Mouse (Mus musculus) myocyte (in vitro differentiated cells): ENCODE data around the gene Apoa4. TPM values are rescaled to one million over a fixed set of nuclear protein-coding genes. Genes with fewer than 3 reads are reported as not detected.

ENCODE experiments used
- H3K27me3 ChIP-seq: one replicate; pipeline ENCODE4 v1.6.1; 2011; ENCODE audit not compliant: control insufficient read depth, insufficient read depth, insufficient read length
- H3K36me3 ChIP-seq: one replicate; pipeline ENCODE4 v1.6.1; 2011; ENCODE audit not compliant: control insufficient read depth, insufficient read depth
- H3K4me2 ChIP-seq: one replicate; pipeline ENCODE4 v1.6.1; 2011; ENCODE audit warnings: low read depth, control low read depth
- H3K4me3 ChIP-seq: one replicate; pipeline ENCODE4 v1.5.1; 2011; ENCODE audit warnings: mild to moderate bottlenecking, control low read depth, moderate library complexity
- H3K79me2 ChIP-seq: one replicate; pipeline ENCODE4 v1.6.1; 2011; ENCODE audit not compliant: control insufficient read depth, insufficient read depth
- H3ac ChIP-seq: one replicate; pipeline ENCODE4 v1.6.1; 2011; ENCODE audit not compliant: control insufficient read depth, insufficient read length
- CEBPB ChIP-seq: IDR thresholded peaks from 2 replicates; pipeline ENCODE4 v1.6.1; 2011; ENCODE audit warnings: mild to moderate bottlenecking, moderate library complexity; ENCODE audit not compliant: poor library complexity, insufficient read depth, severe bottlenecking
- E2F4 ChIP-seq: IDR thresholded peaks from one replicate; pipeline ENCODE4 v1.6.1; 2011; ENCODE audit warnings: mild to moderate bottlenecking, control low read depth, moderate library complexity; ENCODE audit not compliant: insufficient read depth
- MAX ChIP-seq: IDR thresholded peaks from one replicate; pipeline ENCODE4 v1.6.1; 2011; ENCODE audit warnings: low read depth, mild to moderate bottlenecking, control low read depth
- MYOD1 ChIP-seq, 3 experiments: IDR thresholded peaks; one replicate each; pipeline ENCODE4 v1.6.1; 2011; ENCODE audit warnings: control low read depth in 2 of 3, low read depth in 2 of 3, mild to moderate bottlenecking in 2 of 3, moderate library complexity in 1 of 3; ENCODE audit not compliant: insufficient read length in 2 of 3, control insufficient read depth in 1 of 3
- MYOG ChIP-seq, 3 experiments: IDR thresholded peaks; one replicate each; pipeline ENCODE4 v1.6.1; 2011; ENCODE audit warnings: control low read depth in 2 of 3, low read depth in 2 of 3, mild to moderate bottlenecking in 2 of 3; ENCODE audit not compliant: insufficient read length in 2 of 3, control insufficient read depth in 1 of 3, insufficient read depth in 1 of 3
- POLR2A ChIP-seq: IDR thresholded peaks from one replicate; pipeline ENCODE4 v1.6.1; 2011; ENCODE audit warnings: low read depth, mild to moderate bottlenecking, control low read depth, moderate library complexity; ENCODE audit not compliant: insufficient read length
- POLR2AphosphoS2 ChIP-seq: IDR thresholded peaks from one replicate; pipeline ENCODE4 v1.6.1; 2011; ENCODE audit warnings: low read depth, control low read depth; ENCODE audit not compliant: insufficient read length
- REST ChIP-seq: IDR thresholded peaks from one replicate; pipeline ENCODE4 v1.6.1; 2011; ENCODE audit warnings: mild to moderate bottlenecking, control low read depth, moderate library complexity; ENCODE audit not compliant: insufficient read depth, insufficient read length
- SRF ChIP-seq: IDR thresholded peaks from one replicate; pipeline ENCODE4 v1.6.1; 2011; ENCODE audit warnings: low read depth; ENCODE audit not compliant: control insufficient read depth, insufficient read length
- TCF12 ChIP-seq: IDR thresholded peaks from one replicate; pipeline ENCODE4 v1.6.1; 2011; ENCODE audit warnings: mild to moderate bottlenecking, control low read depth; ENCODE audit not compliant: poor library complexity, insufficient read depth, severe bottlenecking
- TCF3 ChIP-seq: IDR thresholded peaks from one replicate; pipeline ENCODE4 v1.6.1; 2011; ENCODE audit warnings: low read depth, control low read depth; ENCODE audit not compliant: insufficient read length
- USF1 ChIP-seq: IDR thresholded peaks from one replicate; pipeline ENCODE4 v1.6.1; 2011; ENCODE audit warnings: low read depth, mild to moderate bottlenecking, control low read depth, moderate library complexity
- polyA plus RNA-seq: library from polyadenylated mRNA; unstranded; fragments of >200 nt; fragmentation: generic; extraction: Trizol; gene quantifications from one replicate; pipeline ENCODE4 v1.2.1, GENCODE M21; 2012; ENCODE audit warnings: missing spikeins

The Apoa4 gene
- polyA plus RNA-seq, 1 experiment: not detected

- no peak overlapping the region for H3ac ChIP-seq
- no peaks in the 10 kb centered on the region for H3K79me2 ChIP-seq
- TF ChIP-seq MAX (no peak), SRF (no peak), TCF3 (no peak), POLR2A (no peak), POLR2AphosphoS2 (no peak), MYOD1 (IDR thresholded peaks at IDR 0.05; ENCODE audit: control insufficient read depth in 1 of 3, insufficient read length in 2 of 3, low read depth in 2 of 3) (no peak), USF1 (no peak), CEBPB (no peak), MYOG (IDR thresholded peaks at IDR 0.05; ENCODE audit: control insufficient read depth in 1 of 3, insufficient read depth in 1 of 3, insufficient read length in 2 of 3, low read depth in 2 of 3) (no peak), REST (no peak), E2F4 (no peak), TCF12 (no peak)
- no peak overlapping the region for H3K4me2 ChIP-seq
- H3K4me3 ChIP-seq: no peak overlapping the region
- no peaks in the 10 kb centered on the region for H3K36me3 ChIP-seq
- no peaks in the 10 kb centered on the region for H3K27me3 ChIP-seq
These were observed 16.4 kb upstream of the Apoa4 start for GRCm38 (mm10) chr9:46224101-46224500.

- Histone ChIP-seq H3ac (no peak overlapping the region), H3K4me2 (no peak overlapping the region), H3K79me2 (no peaks in the 10 kb centered on the region), H3K36me3 (no peaks in the 10 kb centered on the region), H3K27me3 (no peaks in the 10 kb centered on the region), H3K4me3 (no peak overlapping the region)
- TF ChIP-seq USF1 (no peak), CEBPB (no peak), MAX (no peak), MYOG (IDR thresholded peaks at IDR 0.05; ENCODE audit: control insufficient read depth in 1 of 3, insufficient read depth in 1 of 3, insufficient read length in 2 of 3, low read depth in 2 of 3) (no peak), POLR2AphosphoS2 (no peak), TCF3 (no peak), REST (no peak), SRF (no peak), POLR2A (no peak), E2F4 (no peak), MYOD1 (IDR thresholded peaks at IDR 0.05; ENCODE audit: control insufficient read depth in 1 of 3, insufficient read length in 2 of 3, low read depth in 2 of 3) (no peak), TCF12 (no peak)
These were observed 15.4 kb upstream of the Apoa4 start for GRCm38 (mm10) chr9:46224945-46225660.

GRCm38 (mm10) chr9:46227064-46227614 lies 13.4 kb upstream of the Apoa4 start:
- no peak overlapping the region for H3K4me2 ChIP-seq
- H3K27me3 ChIP-seq: peaks cover 8% of the 10 kb centered on the region
- H3K36me3 ChIP-seq: no peaks in the 10 kb centered on the region
- TF ChIP-seq POLR2AphosphoS2: no peak
- no peak for TF ChIP-seq USF1
- TF ChIP-seq MYOG (IDR thresholded peaks at IDR 0.05; ENCODE audit: control insufficient read depth in 1 of 3, insufficient read depth in 1 of 3, insufficient read length in 2 of 3, low read depth in 2 of 3): no peak
- no peak for TF ChIP-seq POLR2A
- no peak for TF ChIP-seq REST
- H3K79me2 ChIP-seq: no peaks in the 10 kb centered on the region
- no peak overlapping the region for H3ac ChIP-seq
- H3K4me3 ChIP-seq: no peak overlapping the region

- H3K36me3 ChIP-seq: no peaks in the 10 kb centered on the region
- H3K4me2 ChIP-seq: no peak within 1 kb of the TSS
- no peak within 1 kb of the TSS for H3ac ChIP-seq
- TF ChIP-seq E2F4: no peak
- TF ChIP-seq TCF3: no peak
- TF ChIP-seq POLR2AphosphoS2: no peak
- H3K27me3 ChIP-seq: peaks cover 17% of the 10 kb centered on the region
- no peak within 1 kb of the TSS for H3K4me3 ChIP-seq
- no peaks in the 10 kb centered on the region for H3K79me2 ChIP-seq
These were observed 12.0 kb upstream of the Apoa4 start, which contains the start of gene Apoa1 for GRCm38 (mm10) chr9:46228491-46228890. Gene Apoa1 (plus strand): TSS chr9:46228580.

- Histone ChIP-seq H3K36me3 (no peaks in the 10 kb centered on the region), H3ac (no peak overlapping the region), H3K27me3 (peaks cover 25% of the 10 kb centered on the region), H3K79me2 (no peaks in the 10 kb centered on the region), H3K4me2 (peak overlapping the region; percentile 69), H3K4me3 (no peak overlapping the region)
- TF ChIP-seq TCF12: no peak
- TF ChIP-seq MYOD1 (IDR thresholded peaks at IDR 0.05; ENCODE audit: control insufficient read depth in 1 of 3, insufficient read length in 2 of 3, low read depth in 2 of 3): peak in 1 of 3 experiments; percentile 11
- TF ChIP-seq MYOG (IDR thresholded peaks at IDR 0.05; ENCODE audit: control insufficient read depth in 1 of 3, insufficient read depth in 1 of 3, insufficient read length in 2 of 3, low read depth in 2 of 3): peak in 2 of 3 experiments; percentile 4 to 10
These were observed 10.7 kb upstream of the Apoa4 start for GRCm38 (mm10) chr9:46229573-46230449.
